Mouse (Mus musculus) forebrain, embryonic 11.5 days (tissue): ENCODE measurements at regions not wholly inside any gene's neighbourhood (a gene's known extent, or its start where the extent isn't known, plus 50 kb on each side); places are given as distances from the start of the nearest gene placed in this dataset.

Experiments
- ATAC-seq: fragments of 200-750 bp; cut with Nextera tagmentation; replicated peaks from 2 replicates; pipeline ENCODE4 v1.8.0; 2017; ENCODE audit warnings: moderate TSS enrichment; ENCODE audit not compliant: low FRiP score
- DNase-seq: peaks from one replicate; pipeline ENCODE4 v3.0.0-alpha.2; 2017; ENCODE audit warnings: low spot score
- H3K27ac ChIP-seq: fragments of 300-500 bp; sonication (generic); 2 replicates; pipeline ENCODE4 v1.5.1; 2014; ENCODE audit warnings: low read depth, low read length
- H3K27me3 ChIP-seq: fragments of 300-500 bp; sonication (generic); 2 replicates; pipeline ENCODE4 v1.6.1; 2014; ENCODE audit warnings: mild to moderate bottlenecking, low read length, mixed read lengths; ENCODE audit not compliant: control insufficient read depth, insufficient read depth
- H3K36me3 ChIP-seq: fragments of 300-500 bp; sonication (generic); 2 replicates; pipeline ENCODE4 v1.6.1; 2014; ENCODE audit warnings: mild to moderate bottlenecking, low read length, moderate library complexity, mixed read lengths; ENCODE audit not compliant: control insufficient read depth, insufficient read depth
- H3K4me1 ChIP-seq: fragments of 300-500 bp; sonication (generic); replicated peaks from 2 replicates; pipeline ENCODE4 v1.6.1; 2014; ENCODE audit warnings: low read length, mixed read lengths; ENCODE audit not compliant: control insufficient read depth, insufficient read depth
- H3K4me2 ChIP-seq: fragments of 300-500 bp; sonication (generic); 2 replicates; pipeline ENCODE4 v1.6.1; 2014; ENCODE audit warnings: low read depth, mild to moderate bottlenecking, low read length, moderate library complexity, mixed read lengths; ENCODE audit not compliant: severe bottlenecking
- H3K4me3 ChIP-seq: fragments of 300-500 bp; sonication (generic); 2 replicates; pipeline ENCODE4 v1.5.1; 2014; ENCODE audit warnings: low read depth, low read length
- H3K9ac ChIP-seq: fragments of 300-500 bp; sonication (generic); 2 replicates; pipeline ENCODE4 v1.6.1; 2014; ENCODE audit warnings: low read length
- H3K9me3 ChIP-seq: fragments of 300-500 bp; sonication (generic); 2 replicates; pipeline ENCODE4 v1.6.1; 2016; ENCODE audit warnings: low read length, mixed read lengths; ENCODE audit not compliant: control insufficient read depth
- WGBS: fragments of 180-500 bp; shearing (Covaris S2); extraction: QIAGEN DNeasy Blood & Tissue Kit; methylation state at CpG from one replicate; pipeline ENCODE4 v1.1.7; 2014; 5-methylcytosine and 5-hydroxymethylcytosine counted together

DNA sequence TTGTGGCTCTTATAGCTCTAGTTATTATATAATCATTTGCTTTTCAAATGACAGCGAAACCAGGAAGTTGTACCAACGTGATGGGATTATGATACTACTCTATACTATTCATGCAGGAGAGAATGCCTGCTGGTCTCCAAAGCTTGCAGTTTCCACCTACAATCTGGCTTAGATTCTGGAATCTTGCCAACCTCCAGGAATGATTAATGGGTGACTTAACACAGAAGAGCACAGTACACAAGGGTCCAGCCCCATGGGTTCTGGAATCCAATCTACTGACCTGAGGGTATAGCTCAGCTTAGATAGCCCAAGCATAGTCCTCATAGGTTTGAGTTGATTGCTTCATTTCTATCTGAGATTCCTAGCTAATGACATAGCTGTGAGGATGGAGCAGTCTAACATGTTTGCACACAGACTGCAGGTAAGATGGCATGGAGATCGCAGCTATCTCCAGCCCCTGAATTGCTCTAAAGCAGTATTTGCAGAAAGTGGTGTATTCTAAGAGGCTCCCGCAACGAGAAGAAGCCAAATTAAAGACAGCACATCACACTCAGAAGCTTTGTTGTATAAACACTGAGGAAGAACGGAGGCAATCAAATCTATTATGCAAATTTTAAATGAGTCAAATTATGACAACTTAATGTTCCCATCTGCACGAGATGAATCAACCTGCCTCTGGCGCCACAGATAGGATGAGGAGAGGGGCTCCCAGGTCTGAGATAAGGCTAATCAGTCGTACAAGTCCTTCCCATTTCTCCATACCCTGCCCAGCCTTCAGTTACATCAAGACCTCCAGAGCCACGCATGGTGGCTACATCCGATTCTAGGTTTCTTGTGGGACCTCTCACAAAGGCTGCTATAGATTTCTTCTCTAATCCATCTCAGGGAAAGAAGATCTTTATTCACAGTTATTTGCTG lies 160.7 kb upstream of the Tgfbr2 start:
- WGBS: 86% methylated on average over 11 of the region's 11 CpGs
- DNase-seq: no peak
- H3K36me3 ChIP-seq: no peaks in the 10 kb centered on the region
- no peak overlapping the region for H3K4me2 ChIP-seq
- H3K27me3 ChIP-seq: no peaks in the 10 kb centered on the region
- no peak overlapping the region for H3K4me3 ChIP-seq
- H3K9me3 ChIP-seq: no peaks in the 10 kb centered on the region
- no peak overlapping the region for H3K27ac ChIP-seq
- H3K4me1 ChIP-seq: no peaks in the 10 kb centered on the region
- no peak for ATAC-seq
- no peak overlapping the region for H3K9ac ChIP-seq

DNA sequence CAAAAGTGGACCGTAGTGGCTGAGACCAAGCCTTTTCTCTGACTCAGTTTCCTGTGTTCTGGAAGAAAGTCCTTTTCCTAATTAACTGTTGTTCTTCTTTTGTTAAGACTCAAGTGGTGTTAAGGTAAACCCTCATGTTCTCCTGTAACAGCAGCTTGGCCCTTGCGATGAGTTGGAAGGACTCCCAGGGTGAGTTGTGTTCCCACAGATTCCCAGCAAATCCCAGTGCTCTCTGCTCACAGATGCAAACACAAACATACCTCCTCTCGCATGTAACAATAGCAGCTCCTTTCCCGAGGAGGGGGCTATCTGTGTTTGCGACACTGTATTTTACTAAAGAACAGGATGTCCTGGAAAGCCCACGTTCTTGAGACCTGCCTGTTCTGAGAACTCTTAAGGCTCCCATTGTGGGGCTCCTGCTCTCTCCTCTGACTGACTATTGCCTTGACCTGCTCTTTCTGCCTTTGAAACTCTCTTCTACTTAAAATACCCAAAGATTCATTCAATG lies 158.8 kb upstream of the Tgfbr2 start:
- no peak for DNase-seq
- no peak overlapping the region for H3K4me2 ChIP-seq
- no peaks in the 10 kb centered on the region for H3K9me3 ChIP-seq
- H3K27me3 ChIP-seq: no peaks in the 10 kb centered on the region
- no peak overlapping the region for H3K9ac ChIP-seq
- ATAC-seq: no peak
- WGBS: 73% methylated on average over 6 of the region's 6 CpGs
- H3K4me1 ChIP-seq: no peaks in the 10 kb centered on the region
- no peaks in the 10 kb centered on the region for H3K36me3 ChIP-seq
- H3K27ac ChIP-seq: no peak overlapping the region
- no peak overlapping the region for H3K4me3 ChIP-seq

DNA sequence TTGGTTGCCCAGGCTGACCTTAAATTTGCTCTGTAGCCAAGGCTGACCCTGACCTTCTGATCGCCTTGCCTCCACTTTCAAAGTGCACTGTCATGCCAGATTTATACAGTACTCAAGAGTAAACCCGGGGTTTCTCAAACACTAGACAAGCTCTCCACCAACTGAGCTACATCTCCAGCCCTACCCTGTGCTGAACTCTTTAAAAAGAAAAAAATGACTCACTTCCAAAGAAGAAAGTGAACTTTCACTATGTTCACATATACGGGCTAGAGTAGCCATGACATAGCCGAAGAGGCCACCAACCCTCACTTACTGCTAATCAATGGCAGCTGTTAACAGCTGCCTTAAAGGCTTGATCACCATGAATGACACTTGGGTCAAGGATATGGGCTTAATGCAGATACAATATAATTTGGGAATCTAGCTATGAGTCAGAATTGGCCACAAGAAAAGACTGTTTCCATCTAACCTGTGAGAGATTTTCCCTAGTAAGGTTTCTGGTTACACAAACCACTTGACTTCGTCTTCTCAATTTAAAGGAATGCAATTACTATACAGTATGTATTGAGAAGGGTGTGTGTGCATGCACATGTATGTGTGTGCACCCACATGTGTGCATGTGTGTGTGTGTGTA lies 157.4 kb upstream of the Tgfbr2 start:
- Histone ChIP-seq H3K36me3 (no peaks in the 10 kb centered on the region), H3K27ac (no peak overlapping the region), H3K27me3 (no peaks in the 10 kb centered on the region), H3K9ac (no peak overlapping the region), H3K9me3 (no peaks in the 10 kb centered on the region), H3K4me2 (no peak overlapping the region), H3K4me1 (no peaks in the 10 kb centered on the region), H3K4me3 (no peak overlapping the region)
- ATAC-seq (no peak), DNase-seq (no peak)
- 86% methylated on average over 5 of the region's 5 CpGs for WGBS

DNA sequence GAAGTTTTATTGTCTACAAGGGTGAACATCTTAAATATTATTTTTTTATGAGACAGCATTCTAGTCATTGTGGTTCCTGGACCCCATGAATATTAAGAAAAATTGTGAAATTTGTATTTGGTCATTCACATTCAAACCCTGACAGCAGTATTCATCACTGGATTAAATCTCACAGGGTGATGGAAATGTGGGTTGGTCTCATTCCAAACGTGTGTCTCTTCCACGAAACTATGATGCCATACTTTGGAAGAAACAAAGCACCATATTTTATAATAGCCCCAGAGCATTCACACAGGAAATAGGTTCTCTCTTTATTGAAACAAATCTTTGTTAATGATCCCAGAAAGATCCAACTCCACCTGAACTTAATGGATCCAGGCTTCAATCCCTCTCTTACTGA lies 156.2 kb upstream of the Tgfbr2 start:
- Histone ChIP-seq H3K27ac (no peak overlapping the region), H3K4me2 (no peak overlapping the region), H3K4me3 (no peak overlapping the region), H3K9ac (no peak overlapping the region), H3K4me1 (no peaks in the 10 kb centered on the region), H3K27me3 (no peaks in the 10 kb centered on the region), H3K9me3 (no peaks in the 10 kb centered on the region), H3K36me3 (no peaks in the 10 kb centered on the region)
- WGBS: 84% methylated on average over 2 of the region's 2 CpGs
- ATAC-seq (no peak), DNase-seq (no peak)

DNA sequence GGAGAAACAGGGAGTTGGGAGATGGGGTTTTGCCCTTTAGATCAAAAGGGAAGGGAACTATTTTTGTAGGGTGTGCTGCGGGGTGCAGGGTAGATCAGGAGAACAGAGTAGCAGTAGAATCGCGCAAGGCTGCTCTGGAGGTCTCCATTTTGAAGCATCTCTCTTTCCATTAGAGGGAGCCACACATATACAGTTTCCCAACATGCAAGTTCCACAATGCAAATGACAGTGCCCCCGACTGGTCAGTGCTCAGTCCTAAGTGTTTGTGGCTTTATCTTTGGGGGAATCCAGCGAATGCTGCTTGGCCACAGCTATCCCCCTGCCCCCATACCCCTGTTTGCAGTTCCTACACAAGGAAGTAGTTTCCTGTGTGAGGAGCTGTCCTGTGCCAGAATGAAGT lies 155.6 kb upstream of the Tgfbr2 start:
- ATAC-seq (no peak), DNase-seq (no peak)
- Histone ChIP-seq H3K4me2 (no peak overlapping the region), H3K27ac (no peak overlapping the region), H3K4me1 (no peaks in the 10 kb centered on the region), H3K4me3 (no peak overlapping the region), H3K27me3 (no peaks in the 10 kb centered on the region), H3K9me3 (no peaks in the 10 kb centered on the region), H3K36me3 (no peaks in the 10 kb centered on the region), H3K9ac (no peak overlapping the region)
- 72% methylated on average over 5 of the region's 5 CpGs for WGBS

DNA sequence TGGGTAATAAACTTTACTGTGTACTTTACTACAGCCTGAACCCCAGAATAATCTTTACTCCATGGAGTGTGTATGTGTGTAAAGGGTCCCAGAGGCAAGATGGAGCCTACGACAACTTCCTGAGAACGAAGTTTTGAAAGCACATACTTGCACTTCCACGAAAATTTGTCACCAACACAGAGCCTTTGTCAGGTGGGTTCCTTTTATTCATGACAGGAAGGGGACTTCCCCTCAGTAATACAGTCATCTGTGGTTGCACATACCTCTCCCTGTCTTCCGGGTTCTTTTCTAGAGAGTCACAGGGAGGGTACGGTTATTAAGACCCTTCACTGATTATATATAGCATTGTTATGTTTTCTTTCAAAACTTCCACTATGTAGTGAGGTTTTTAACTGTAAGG lies 154.0 kb upstream of the Tgfbr2 start:
- H3K4me2 ChIP-seq: no peak overlapping the region
- H3K27ac ChIP-seq: no peak overlapping the region
- 84% methylated on average over 5 of the region's 5 CpGs for WGBS
- no peak overlapping the region for H3K4me3 ChIP-seq
- no peaks in the 10 kb centered on the region for H3K27me3 ChIP-seq
- no peaks in the 10 kb centered on the region for H3K36me3 ChIP-seq
- H3K4me1 ChIP-seq: no peaks in the 10 kb centered on the region
- no peaks in the 10 kb centered on the region for H3K9me3 ChIP-seq
- ATAC-seq (no peak), DNase-seq (no peak)
- H3K9ac ChIP-seq: no peak overlapping the region

DNA sequence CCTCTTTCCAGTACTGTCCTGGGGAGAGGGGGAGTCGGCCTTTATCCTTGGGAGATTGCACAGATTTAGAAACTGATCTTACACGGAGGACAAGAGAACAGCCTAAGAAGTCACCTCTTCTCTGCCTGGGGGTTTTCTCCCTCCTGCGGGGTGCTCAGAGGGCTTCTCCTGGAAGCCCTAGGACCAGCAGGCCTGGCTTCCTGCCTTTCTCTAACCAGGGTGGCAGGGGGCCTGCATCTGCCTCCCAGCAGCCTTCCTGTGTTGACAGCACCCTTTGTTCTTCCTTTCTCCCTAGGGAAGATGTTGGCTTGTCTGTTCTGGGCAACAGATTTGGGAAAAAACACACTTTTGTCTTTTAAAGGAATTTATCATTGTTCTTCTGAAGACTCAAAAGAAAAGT lies 153.0 kb upstream of the Tgfbr2 start:
- DNase-seq (no peak), ATAC-seq (no peak)
- no peak overlapping the region for H3K4me3 ChIP-seq
- no peaks in the 10 kb centered on the region for H3K27me3 ChIP-seq
- H3K9me3 ChIP-seq: no peaks in the 10 kb centered on the region
- 14% methylated on average over 3 of the region's 3 CpGs for WGBS
- H3K27ac ChIP-seq: no peak overlapping the region
- H3K36me3 ChIP-seq: no peaks in the 10 kb centered on the region
- H3K4me1 ChIP-seq: no peaks in the 10 kb centered on the region
- no peak overlapping the region for H3K4me2 ChIP-seq
- no peak overlapping the region for H3K9ac ChIP-seq

DNA sequence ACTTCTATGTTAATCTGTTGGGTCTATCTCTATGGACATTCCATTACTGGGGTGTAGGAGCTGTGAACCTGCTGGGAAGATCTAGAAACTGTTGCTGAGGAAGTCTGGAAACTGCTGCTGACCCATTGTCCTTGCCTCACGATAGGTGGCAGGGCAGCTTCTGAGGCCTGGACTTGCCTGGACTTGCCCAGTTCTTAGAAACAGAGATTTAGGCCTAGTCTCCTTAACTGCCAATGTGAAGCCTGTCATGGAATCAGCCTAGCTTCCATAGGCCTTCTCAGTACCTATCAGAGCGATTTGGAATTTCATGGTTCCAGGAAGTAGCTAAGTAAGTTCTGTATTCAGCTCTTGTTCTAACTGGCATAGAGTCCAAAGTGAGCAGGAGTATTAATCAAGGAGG lies 151.9 kb upstream of the Tgfbr2 start:
- no peak overlapping the region for H3K27ac ChIP-seq
- no peak for ATAC-seq
- H3K36me3 ChIP-seq: no peaks in the 10 kb centered on the region
- no peak overlapping the region for H3K4me3 ChIP-seq
- no peak for DNase-seq
- no peak overlapping the region for H3K9ac ChIP-seq
- no peaks in the 10 kb centered on the region for H3K27me3 ChIP-seq
- no peaks in the 10 kb centered on the region for H3K9me3 ChIP-seq
- no peak overlapping the region for H3K4me2 ChIP-seq
- no peaks in the 10 kb centered on the region for H3K4me1 ChIP-seq
- 94% methylated on average over 2 of the region's 2 CpGs for WGBS
